Mouse (Mus musculus): ENCODE data around the gene H1foo. TPM values are rescaled to one million over a fixed set of nuclear protein-coding genes. Genes with fewer than 3 reads are reported as not detected.

Gene H1foo
- polyA plus RNA-seq, 1 experiment from 2014 or later: not detected

DNA sequence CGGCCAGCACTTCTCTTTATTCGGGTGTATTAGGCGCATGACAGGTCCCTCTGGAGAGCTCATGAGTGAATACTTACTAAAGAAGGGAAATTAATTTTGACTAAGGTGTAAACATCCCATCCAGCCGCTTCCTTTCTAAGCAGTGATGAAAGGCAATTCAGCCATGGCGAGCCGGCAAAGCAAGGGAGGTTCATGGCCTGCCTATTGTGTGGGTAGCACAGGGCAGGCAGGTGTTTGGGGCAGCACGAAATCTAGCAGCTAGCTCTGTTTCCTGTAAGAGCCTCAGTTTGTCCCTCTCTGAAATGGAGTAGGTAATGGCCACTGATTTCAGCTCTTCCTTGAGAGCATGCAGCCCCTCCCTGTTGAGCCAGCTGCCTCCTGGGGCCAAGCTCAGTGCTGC, 39.8 kb downstream of the H1foo start:
- 88% methylated on average over 7 of the region's 7 CpGs for WGBS
- Histone ChIP-seq H3K4me1 (peaks cover 87% of the 10 kb centered on the region), H3K27me3 (ENCODE audit: insufficient read depth, poor library complexity, severe bottlenecking) (no peaks in the 10 kb centered on the region), H3K27ac (peak overlapping the region; percentile 65; the same call in 1 of the 2 replicates), H3K36me3 (peaks cover 3% of the 10 kb centered on the region; the same call in 1 of the 2 replicates), H3K9me3 (no peaks in the 10 kb centered on the region), H3K4me3 (no peak overlapping the region)
- DNase-seq (ENCODE audit: low spot score): no peak

DNA sequence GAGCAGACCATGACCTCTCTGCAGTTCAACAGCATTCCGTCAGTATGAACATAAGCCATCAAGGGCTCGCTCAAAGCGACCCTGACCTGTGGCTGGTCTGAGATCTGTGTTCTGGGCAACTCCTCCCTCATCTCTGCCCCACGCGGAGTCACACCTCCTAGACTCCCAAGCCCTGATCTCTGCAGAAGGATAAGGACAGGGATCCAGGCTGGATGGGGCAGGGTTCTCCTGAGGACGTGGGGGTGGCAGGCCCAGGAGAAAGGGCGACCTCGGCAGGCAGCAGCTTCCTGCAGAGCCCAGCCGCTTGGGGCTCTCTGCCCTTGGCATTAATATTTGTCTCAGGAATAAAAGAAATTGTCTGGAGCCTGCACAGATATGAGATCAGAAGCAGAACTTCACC, 40.9 kb downstream of the H1foo start:
- Histone ChIP-seq H3K9me3 (no peaks in the 10 kb centered on the region), H3K27me3 (ENCODE audit: insufficient read depth, poor library complexity, severe bottlenecking) (peaks cover 5% of the 10 kb centered on the region; the same call in 1 of the 2 replicates), H3K36me3 (peaks cover 3% of the 10 kb centered on the region; the same call in 1 of the 2 replicates), H3K4me3 (no peak overlapping the region), H3K27ac (peak overlapping the region; percentile 65), H3K4me1 (peaks cover 80% of the 10 kb centered on the region)
- WGBS: 50% methylated on average over 9 of the region's 9 CpGs
- DNase-seq (ENCODE audit: low spot score): no peak

DNA sequence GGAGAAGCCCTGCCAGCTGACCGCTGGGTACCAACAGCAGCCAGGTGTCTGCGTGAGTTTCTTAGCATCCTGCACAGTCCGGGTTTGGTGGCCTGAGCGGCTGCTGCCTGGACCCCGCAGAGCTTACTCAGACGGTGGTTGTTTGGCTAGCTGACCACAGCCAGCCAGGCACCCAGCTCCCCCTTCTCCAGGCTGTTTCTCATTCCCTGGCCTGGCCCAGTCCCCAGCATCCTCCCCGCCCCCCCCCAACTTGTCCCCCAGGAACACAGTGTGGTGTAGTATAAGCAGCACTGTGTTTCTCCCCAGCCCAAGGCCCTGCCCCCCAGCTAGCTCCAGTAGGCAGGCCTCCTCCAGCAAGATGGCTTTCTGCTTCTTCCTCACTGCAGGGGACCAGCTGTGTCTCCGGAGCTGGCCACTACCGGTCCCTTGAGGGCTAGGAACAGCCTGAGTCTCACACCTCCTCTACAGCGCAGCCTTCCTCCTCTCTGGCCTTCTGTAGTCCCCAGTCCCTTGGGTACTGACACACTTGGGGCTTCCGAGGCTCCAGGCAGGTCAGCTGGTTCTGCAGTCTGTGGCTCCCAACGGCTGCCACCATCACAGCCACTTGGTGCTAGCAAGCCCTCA, 41.8 kb downstream of the H1foo start:
- 49% methylated on average over 12 of the region's 12 CpGs for WGBS
- Histone ChIP-seq H3K27ac (peak overlapping the region; percentile 65), H3K36me3 (peaks cover 4% of the 10 kb centered on the region; the same call in 1 of the 2 replicates), H3K4me3 (peak overlapping the region; percentile 29; the same call in 1 of the 2 replicates), H3K27me3 (ENCODE audit: insufficient read depth, poor library complexity, severe bottlenecking) (peaks cover 15% of the 10 kb centered on the region), H3K9me3 (no peaks in the 10 kb centered on the region), H3K4me1 (peaks cover 82% of the 10 kb centered on the region)
- DNase-seq (ENCODE audit: low spot score): no peak

DNA sequence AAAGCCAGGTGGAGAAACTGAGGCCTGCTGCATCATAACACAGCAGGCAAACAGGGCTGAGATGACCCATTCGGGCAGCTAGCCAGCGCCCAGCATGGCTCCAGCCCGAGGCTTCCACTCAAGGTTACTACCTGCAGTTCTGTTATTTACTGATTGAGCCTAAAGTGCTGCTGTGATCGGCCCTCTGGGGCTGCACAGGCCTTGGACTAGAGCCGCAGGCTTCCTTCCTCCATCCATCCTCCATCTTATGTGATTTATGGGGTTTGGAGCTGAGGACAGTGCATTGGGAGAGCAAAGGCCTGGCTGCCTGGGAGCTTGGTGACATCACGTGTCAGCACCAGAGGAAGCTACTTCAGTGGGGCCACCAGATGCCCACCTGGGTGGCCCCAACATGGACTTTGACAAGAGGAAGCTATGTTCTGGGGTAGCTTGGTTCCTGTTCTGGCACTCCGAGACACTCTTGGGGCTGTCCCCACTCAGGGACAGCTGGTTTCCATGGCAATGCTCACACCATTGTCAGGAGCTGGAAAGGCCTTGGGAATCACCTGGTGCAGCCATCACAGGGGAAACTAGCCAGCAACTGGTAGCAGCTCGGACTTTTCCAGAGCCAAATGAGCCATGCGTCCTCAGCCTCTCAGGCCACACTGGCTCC, 42.5 kb downstream of the H1foo start:
- Histone ChIP-seq H3K27ac (peak overlapping the region; percentile 65), H3K27me3 (ENCODE audit: insufficient read depth, poor library complexity, severe bottlenecking) (peaks cover 21% of the 10 kb centered on the region)
- 59% methylated on average over 9 of the region's 9 CpGs for WGBS

DNA sequence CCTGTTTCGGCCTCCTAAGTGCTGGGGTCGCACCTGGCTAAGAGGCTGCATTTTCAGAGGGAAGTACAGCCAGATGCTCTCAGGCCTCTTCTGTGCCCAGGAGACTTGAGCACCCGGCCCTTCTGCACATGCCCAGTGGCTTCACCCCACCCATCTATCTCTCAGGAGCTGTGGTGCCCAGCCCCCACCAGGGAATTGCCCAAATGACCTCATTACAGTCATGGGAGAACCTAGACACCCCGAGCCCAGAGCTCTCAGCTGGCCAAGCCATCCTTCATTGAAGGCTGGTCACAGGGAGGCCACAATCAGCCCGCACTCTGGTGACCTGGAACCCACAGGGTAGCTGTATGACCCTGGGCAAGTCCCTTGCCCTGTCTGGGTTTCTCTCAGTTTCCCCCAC, 44.3 kb downstream of the H1foo start:
- Histone ChIP-seq H3K4me1 (peaks cover 85% of the 10 kb centered on the region), H3K27me3 (ENCODE audit: insufficient read depth, poor library complexity, severe bottlenecking) (peaks cover 39% of the 10 kb centered on the region), H3K4me3 (peak overlapping the region; percentile 63), H3K36me3 (peaks cover 10% of the 10 kb centered on the region; the same call in 1 of the 2 replicates), H3K27ac (peak overlapping the region; percentile 43; the same call in 1 of the 2 replicates), H3K9me3 (no peaks in the 10 kb centered on the region)
- DNase-seq (ENCODE audit: low spot score): no peak
- 72% methylated on average over 5 of the region's 5 CpGs for WGBS

More for the DNA sequence above, 42.5 kb downstream of the H1foo start:
- no peak for DNase-seq (ENCODE audit: low spot score)
- H3K4me3 ChIP-seq: peak overlapping the region; percentile 16; the same call in 1 of the 2 replicates
- peaks cover 85% of the 10 kb centered on the region for H3K4me1 ChIP-seq
- H3K9me3 ChIP-seq: no peaks in the 10 kb centered on the region
- peaks cover 4% of the 10 kb centered on the region; the same call in 1 of the 2 replicates for H3K36me3 ChIP-seq

DNA sequence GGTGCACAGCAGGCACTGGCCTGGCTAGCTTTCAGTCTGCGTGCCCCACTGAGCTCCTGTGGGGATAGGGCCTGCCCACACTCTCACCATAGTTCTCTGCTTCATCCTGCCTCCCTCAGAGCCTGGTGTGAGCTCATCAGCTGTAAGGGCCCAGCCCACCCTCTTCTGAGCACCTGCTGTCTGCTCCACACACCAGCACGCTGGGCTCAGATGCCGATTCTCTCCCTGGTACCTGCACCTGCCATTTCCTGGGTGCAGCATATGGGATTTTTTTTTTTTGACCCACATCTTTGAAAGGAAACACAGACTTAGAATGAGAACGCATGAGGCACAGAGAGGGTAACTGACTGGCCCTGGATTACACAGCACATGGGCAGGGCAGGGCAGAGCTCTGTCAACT, 44.9 kb downstream of the H1foo start:
- H3K27ac ChIP-seq: peak overlapping the region; percentile 43; the same call in 1 of the 2 replicates
- WGBS: 81% methylated on average over 4 of the region's 4 CpGs
- peaks cover 85% of the 10 kb centered on the region for H3K4me1 ChIP-seq
- peak overlapping the region; percentile 63 for H3K4me3 ChIP-seq
- H3K36me3 ChIP-seq: peaks cover 10% of the 10 kb centered on the region; the same call in 1 of the 2 replicates
- peaks cover 45% of the 10 kb centered on the region for H3K27me3 ChIP-seq (ENCODE audit: insufficient read depth, poor library complexity, severe bottlenecking)
- no peaks in the 10 kb centered on the region for H3K9me3 ChIP-seq
- DNase-seq (ENCODE audit: low spot score): no peak

DNA sequence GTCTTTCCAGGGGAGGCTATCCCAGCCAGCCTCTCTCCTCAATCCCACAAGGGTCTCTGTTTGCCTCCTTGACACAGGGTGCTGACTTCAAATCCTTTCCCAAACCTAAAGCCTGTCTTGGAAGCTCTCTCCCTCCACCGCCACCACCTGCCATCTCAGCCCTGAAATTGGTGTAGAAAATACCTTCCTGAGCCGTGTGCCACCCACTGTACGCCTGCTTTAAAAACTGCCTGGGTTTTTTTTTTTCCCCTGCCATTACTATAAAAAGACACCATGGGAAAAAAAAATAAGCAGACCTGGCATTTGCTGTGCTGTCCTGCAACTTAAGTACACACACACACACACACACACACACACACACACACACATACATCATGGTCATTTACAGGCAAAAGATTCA, 45.3 kb downstream of the H1foo start:
- H3K4me3 ChIP-seq: peak overlapping the region; percentile 63
- 79% methylated on average over 3 of the region's 3 CpGs for WGBS
- DNase-seq (ENCODE audit: low spot score): no peak
- no peaks in the 10 kb centered on the region for H3K9me3 ChIP-seq
- H3K36me3 ChIP-seq: peaks cover 10% of the 10 kb centered on the region; the same call in 1 of the 2 replicates
- H3K27ac ChIP-seq: no peak overlapping the region
- H3K4me1 ChIP-seq: peaks cover 80% of the 10 kb centered on the region
- peaks cover 48% of the 10 kb centered on the region for H3K27me3 ChIP-seq (ENCODE audit: insufficient read depth, poor library complexity, severe bottlenecking)

DNA sequence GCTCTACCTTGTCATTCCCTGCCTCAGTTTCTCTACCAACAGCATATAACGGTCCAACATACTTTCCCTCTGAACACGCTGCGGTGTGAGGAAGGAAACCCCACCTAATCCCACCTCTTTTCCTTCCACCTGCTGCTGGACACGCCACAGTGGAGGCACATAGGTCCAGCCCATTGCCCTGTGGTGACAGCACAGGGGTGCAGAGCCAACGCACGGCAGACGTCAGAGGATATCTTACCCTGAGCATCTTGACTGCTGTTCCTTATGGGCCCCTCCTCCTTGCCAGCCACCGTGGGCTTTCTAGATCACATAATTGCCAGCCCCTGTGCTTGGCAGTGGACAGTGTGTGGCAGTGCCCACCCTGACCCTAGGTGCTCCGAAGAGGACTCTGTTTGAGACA, 45.7 kb downstream of the H1foo start:
- H3K27ac ChIP-seq: peak overlapping the region; percentile 82; the same call in 1 of the 2 replicates
- peak overlapping the region; percentile 63 for H3K4me3 ChIP-seq
- H3K27me3 ChIP-seq (ENCODE audit: insufficient read depth, poor library complexity, severe bottlenecking): peaks cover 48% of the 10 kb centered on the region
- DNase-seq (ENCODE audit: low spot score): no peak
- peaks cover 10% of the 10 kb centered on the region; the same call in 1 of the 2 replicates for H3K36me3 ChIP-seq
- H3K9me3 ChIP-seq: no peaks in the 10 kb centered on the region
- WGBS: 70% methylated on average over 9 of the region's 9 CpGs
- H3K4me1 ChIP-seq: peaks cover 78% of the 10 kb centered on the region

DNA sequence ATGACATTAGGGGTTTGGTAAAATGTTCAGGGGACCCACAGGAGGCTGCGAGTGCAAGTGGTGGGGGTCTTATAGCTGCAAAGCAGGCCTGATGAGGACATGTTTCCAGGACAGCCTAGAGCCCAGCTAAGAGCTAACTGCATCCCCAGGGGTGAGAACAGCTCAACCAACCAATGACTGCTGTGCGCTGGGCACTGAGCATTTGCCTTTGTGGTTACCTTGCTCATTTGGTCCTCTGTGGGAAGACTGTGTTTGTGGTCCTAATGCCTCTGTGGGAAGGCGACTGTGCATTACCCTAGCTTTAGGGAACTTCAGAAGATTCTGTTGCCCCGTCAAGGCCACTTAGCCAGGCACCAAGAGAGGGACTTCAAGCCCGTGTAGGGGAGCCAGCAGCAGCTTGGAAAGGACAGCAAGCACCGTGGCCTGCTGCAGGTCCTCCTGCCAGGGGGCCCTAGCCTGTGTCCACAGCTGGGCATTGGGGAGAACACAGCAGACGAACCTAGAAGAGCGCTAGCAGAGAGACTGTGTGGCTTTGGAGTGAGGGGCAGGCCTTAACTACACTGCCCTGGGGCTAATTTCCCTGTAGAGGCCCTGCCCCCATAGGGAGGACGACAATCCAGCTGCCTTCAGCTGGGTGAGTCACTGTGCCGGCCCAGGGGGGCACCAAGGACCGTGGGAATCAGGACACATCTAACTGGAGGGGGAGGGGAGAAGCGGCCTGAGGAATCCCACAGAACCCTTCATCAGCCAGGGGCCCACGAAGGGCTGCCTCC, 46.6 kb downstream of the H1foo start:
- no peak for DNase-seq (ENCODE audit: low spot score)
- peaks cover 78% of the 10 kb centered on the region for H3K4me1 ChIP-seq
- peaks cover 48% of the 10 kb centered on the region for H3K27me3 ChIP-seq (ENCODE audit: insufficient read depth, poor library complexity, severe bottlenecking)

DNA sequence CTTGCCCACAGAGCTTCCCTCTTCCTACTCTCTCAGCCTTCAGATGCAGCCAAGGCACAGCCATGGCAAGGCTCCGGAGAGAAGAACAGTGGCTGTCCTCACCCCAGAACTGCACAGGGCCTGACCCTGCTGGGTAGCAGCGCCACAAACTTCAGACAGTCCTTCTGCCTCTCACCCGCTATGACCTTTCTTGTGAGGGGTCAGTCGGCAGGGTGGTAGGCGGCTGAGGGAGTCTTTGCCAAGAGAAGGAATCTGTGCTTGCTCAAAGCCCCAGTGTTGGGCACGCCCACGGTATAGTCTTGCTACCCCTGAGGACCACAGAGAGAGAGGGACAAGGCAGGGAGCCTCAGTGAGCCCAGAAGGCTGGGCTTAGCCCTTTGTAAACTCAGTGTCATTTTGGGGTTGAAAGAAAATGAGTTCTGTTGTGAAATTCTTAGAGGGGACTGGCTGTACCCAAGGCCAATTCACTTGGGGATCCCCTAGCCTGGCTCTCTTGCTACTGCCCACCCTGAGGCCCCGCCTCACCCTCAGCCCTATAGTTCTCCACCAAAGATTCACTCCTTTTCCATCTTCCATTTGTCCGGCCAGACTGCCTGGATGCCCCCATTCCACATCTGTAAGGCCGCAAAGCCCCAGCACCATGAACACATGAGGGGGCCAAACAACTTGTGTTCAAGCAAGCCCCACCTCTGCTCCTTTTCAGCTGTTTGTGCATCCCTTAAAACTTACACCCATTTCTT, 47.3 kb downstream of the H1foo start:
- Histone ChIP-seq H3K4me1 (peaks cover 78% of the 10 kb centered on the region), H3K36me3 (peaks cover 10% of the 10 kb centered on the region; the same call in 1 of the 2 replicates), H3K9me3 (no peaks in the 10 kb centered on the region), H3K4me3 (peak overlapping the region; percentile 63), H3K27me3 (ENCODE audit: insufficient read depth, poor library complexity, severe bottlenecking) (peaks cover 48% of the 10 kb centered on the region), H3K27ac (peak overlapping the region; percentile 82)
- WGBS: 30% methylated on average over 10 of the region's 10 CpGs
- DNase-seq (ENCODE audit: low spot score): no peak

More for the DNA sequence above, 46.6 kb downstream of the H1foo start:
- Histone ChIP-seq H3K4me3 (peak overlapping the region; percentile 63), H3K9me3 (no peaks in the 10 kb centered on the region), H3K36me3 (peaks cover 10% of the 10 kb centered on the region; the same call in 1 of the 2 replicates), H3K27ac (peak overlapping the region; percentile 82)
- 28% methylated on average over 13 of the region's 13 CpGs for WGBS

DNA sequence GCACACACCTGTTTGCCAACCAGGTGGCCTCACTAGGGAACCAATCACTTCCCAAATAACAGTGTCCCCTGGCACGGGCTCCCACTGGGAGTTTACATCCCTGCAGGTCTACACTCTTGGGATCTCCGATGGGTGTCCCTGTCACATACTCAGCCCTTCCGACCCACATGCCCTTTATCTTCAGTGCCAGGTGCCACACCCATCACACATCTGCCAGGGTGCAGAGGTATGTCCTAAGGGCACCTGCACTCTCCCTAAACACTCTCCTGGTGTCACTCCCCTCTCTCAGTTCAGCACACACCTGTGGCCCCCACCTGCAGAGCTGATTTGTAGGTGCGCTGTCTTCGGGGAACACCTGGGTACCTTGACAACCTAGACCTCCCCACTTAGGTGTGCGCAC, 48.2 kb downstream of the H1foo start:
- H3K4me1 ChIP-seq: peaks cover 79% of the 10 kb centered on the region

More for the DNA sequence above, 48.2 kb downstream of the H1foo start:
- 34% methylated on average over 6 of the region's 6 CpGs for WGBS
- H3K27me3 ChIP-seq (ENCODE audit: insufficient read depth, poor library complexity, severe bottlenecking): peaks cover 48% of the 10 kb centered on the region
- no peaks in the 10 kb centered on the region for H3K9me3 ChIP-seq
- no peak for DNase-seq (ENCODE audit: low spot score)
- H3K27ac ChIP-seq: peak overlapping the region; percentile 82
- peak overlapping the region; percentile 63 for H3K4me3 ChIP-seq
- H3K36me3 ChIP-seq: peaks cover 10% of the 10 kb centered on the region; the same call in 1 of the 2 replicates

Measured in heart, embryonic 10.5 days (tissue).